Mouse (Mus musculus) CD4-positive naive resting alpha-beta T cell, adult 57 days (primary cell): ENCODE data around the gene Mex3a. TPM values are rescaled to one million over a fixed set of nuclear protein-coding genes. Genes with fewer than 3 reads are reported as not detected.

Experiments
- total RNA-seq: library from RNA; stranded (reverse); gene quantifications from one replicate; pipeline ENCODE4 v1.2.4, GENCODE M21; 2023

Gene Mex3a
- total RNA-seq: 3.0 TPM

DNA sequence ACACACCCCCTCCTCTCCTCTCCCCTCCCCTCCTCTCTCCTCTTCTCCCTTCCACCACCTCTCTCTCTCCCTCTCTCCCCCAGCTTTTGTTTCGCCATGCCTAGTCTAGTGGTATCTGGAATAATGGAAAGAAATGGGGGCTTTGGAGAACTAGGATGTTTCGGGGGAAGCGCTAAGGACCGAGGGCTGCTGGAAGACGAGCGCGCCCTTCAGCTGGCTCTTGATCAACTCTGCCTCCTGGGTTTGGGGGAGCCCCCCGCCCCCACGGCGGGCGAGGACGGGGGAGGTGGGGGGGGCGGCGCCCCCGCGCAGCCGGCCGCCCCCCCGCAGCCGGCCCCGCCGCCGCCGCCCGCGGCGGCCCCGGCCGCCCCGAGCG is at the start of gene Mex3a:
TSS of gene Mex3a (plus strand) at position 97 of the 376 bp plus-strand sequence.

DNA sequence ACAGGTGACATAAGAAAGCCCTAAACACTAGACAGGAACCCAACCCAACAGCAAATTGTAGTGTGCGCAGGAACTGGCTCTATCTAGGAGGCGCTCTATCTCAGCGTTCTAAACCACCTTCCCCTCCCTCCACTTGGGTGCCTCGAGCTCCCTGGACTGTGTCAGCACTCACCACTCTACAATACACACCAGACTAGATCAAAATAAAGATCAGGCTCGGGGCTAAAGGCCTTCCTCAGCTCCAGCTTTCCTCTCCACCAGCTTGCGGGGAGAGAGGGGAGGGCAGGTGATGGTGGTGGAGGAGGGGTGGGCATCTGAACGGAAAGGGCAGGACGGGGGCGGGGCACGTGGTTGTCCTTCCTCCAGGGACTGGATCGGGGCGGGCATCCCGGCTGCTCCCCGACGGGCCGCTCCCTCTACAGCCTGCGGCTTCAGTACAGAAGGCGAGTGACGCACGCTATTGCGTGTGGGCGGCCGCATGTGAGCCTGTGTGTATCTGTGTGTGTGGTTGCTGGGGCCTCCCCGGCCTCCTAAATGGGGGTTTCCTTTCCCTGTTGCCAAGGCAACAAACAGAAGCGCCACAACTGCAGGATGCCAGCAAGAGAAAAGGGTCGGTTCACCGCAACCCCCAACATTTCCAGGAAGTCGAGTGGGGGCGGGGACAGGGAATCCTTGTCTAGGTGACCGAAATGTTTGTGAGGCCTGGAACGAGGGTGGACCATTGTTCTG is 22.3 kb upstream of the Mex3a start, which contains the start of gene Lmna:
TSS of gene Lmna (minus strand) at position 265 of the 729 bp plus-strand sequence.

DNA sequence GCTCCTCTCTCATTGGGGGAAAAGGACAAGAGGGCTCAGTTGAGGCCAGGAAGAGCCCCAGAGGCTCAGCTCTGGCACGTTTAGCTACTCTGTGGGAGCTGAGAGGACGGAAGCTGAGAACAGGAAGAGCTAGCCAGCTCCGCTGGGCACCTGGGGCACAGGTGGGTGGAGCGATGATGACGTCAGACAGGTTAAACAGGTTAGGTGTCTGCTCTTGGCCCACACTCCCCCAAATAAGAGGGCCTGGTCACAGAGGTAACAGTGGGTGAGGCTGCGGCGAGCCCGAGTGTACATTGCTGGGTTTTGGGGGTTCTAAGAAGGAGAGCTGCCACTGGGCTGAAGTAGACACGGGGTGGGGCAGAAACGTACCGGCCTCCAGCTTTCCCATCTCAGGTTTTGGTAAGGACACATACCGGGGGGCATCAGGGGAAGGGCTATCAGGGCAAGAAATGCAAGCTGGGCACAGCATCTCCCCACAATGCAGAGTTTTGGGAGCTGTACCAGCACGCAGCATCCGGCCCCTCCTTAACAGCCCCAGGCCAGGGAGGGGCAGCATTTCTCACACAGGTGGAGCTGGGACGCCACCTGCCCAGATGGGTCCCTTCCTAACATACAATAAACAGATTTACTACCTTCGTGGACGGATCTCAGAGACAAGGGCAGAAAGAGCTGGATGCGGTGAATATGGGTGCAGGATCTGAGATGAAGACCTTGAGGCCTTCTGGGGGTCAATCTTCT is 16.2 kb downstream of the Mex3a start, which contains the start of gene Rab25:
TSS of gene Rab25 (minus strand) at position 121 of the 738 bp plus-strand sequence.

DNA sequence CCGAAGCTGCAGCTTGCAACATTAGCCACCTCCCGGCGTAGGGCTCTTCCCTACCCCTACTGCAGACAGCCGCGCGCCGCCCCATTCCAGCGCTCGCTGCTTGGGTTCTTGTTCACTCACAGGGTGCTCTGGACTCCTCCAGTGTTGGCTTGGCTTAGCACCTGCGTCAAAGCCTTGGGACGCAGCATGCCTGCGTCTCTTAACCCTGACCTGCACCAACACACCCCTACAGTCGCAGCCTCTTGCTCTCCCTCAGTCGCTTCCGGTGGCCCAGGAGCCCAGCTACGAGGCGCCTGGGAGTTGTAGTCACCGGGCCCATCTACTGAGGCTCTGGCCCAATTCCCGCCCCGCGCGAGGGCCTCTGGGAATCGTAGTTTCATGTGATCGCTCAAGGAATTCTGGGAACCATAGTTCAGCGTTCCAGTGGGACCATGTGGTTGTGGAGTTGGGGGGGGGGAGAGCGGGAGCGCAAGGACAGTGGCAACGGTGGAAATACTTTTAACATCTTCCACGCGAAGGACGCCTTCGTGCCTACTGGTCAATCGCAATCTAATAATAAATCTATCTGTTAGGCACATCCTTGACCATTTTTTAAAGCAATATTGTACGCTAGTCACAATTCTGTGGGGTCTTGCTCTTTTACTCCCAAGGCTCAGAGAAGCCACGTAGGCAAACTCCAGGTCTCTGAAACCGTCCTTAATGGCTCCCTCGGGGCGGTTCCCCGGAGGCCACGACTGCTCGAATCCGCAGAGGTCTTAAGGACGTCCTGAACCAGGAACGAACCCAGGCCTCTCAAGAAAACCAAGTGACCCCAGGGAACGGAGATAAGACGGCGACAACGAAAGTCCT is 20.7 kb downstream of the Mex3a start, which contains the start of gene Lamtor2:
TSS of gene Lamtor2 (minus strand) at position 399 of the 849 bp plus-strand sequence.

DNA sequence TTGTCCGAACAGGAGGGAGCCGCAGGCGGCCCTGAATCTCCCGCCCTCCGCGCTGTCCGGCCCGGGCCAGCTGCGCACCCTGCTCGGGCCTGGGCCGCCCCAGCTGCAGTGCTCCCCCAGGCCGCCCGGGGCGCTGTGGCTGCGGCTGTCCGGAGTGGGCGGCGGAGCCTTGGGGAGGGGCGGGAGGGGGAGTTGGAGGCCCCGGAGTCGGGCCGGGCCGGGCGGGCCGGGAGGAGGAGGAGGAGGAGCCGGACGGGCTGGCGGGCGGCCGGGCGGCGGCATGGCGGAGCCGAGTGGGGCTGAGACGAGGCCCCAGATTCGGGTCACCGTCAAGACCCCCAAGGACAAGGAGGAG is 21.3 kb downstream of the Mex3a start, which contains the start of gene Ubqln4:
TSS of gene Ubqln4 (plus strand) at position 234 of the 355 bp plus-strand sequence.

DNA sequence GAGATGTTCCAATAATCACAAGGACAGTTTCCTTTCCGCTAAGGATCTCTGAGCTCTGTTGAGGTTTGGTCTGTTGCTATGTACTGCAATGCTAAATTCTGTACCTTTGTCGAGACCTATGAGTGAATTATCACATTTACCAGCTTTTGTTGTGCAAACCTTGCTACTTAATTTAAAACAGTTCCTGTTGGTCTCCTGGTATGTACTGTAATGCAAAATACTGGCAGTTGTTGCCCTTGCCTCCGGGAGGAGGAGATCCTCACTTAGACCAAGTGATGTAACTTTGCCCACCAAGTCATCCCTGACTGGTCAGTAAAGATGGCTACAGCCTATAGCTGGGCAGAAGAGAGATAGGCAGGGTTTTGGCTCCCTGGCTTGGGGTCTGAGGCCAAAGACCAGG is 43.3 kb downstream of the Mex3a start, which contains the start of gene Ssr2:
TSS of gene Ssr2 (plus strand) at position 337 of the 400 bp plus-strand sequence.

Other genes with a start within 250 kb of the Mex3a start
- gene Gm38392, start 245.2 kb upstream of the Mex3a start, total RNA-seq: not detected
- gene Tsacc, start 235.4 kb upstream of the Mex3a start, total RNA-seq: 4.2 TPM
- 188 TPM for gene Cct3, start 235.3 kb upstream of the Mex3a start, total RNA-seq
- gene Glmp, start 207.4 kb upstream of the Mex3a start, total RNA-seq: 116 TPM
- gene Tmem79, start 196.2 kb upstream of the Mex3a start, total RNA-seq: 2.6 TPM
- gene Smg5, start 196.1 kb upstream of the Mex3a start, total RNA-seq: 136 TPM
- gene Paqr6, start 167.8 kb upstream of the Mex3a start, total RNA-seq: 3.7 TPM
- not detected for gene Bglap3, start 159.7 kb upstream of the Mex3a start, total RNA-seq
- gene Bglap2, start 153.7 kb upstream of the Mex3a start, total RNA-seq: not detected
- not detected for gene Bglap, start 147.9 kb upstream of the Mex3a start, total RNA-seq
- gene Pmf1, start 122.1 kb upstream of the Mex3a start, total RNA-seq: 42.3 TPM
- gene Slc25a44, start 107.3 kb upstream of the Mex3a start, total RNA-seq: 16.3 TPM
- 98.8 TPM for gene Sema4a, start 71.2 kb upstream of the Mex3a start, total RNA-seq
- gene Lmna, start 22.4 kb upstream of the Mex3a start, total RNA-seq: 27.9 TPM
- gene Rab25, start 15.9 kb downstream of the Mex3a start, total RNA-seq: not detected
- 78.7 TPM for gene Lamtor2, start 20.7 kb downstream of the Mex3a start, total RNA-seq
- gene Ubqln4, start 21.4 kb downstream of the Mex3a start, total RNA-seq: 50.1 TPM
- gene Ssr2, start 43.5 kb downstream of the Mex3a start, total RNA-seq: 78.1 TPM
- gene Arhgef2, start 73.6 kb downstream of the Mex3a start, total RNA-seq: 165 TPM
- gene Rxfp4, start 120.7 kb downstream of the Mex3a start, total RNA-seq: not detected
- 126 TPM for gene Khdc4, start 153.4 kb downstream of the Mex3a start, total RNA-seq
- gene Rit1, start 184.4 kb downstream of the Mex3a start, total RNA-seq: 30.4 TPM
- gene Syt11, start 242.8 kb downstream of the Mex3a start, total RNA-seq: 8.5 TPM